Mouse (Mus musculus) embryonic facial prominence, embryonic 11.5 days (tissue): ENCODE data around the gene Milr1. TPM values are rescaled to one million over a fixed set of nuclear protein-coding genes. Genes with fewer than 3 reads are reported as not detected.

Experiments
- ATAC-seq: fragments of 200-750 bp; cut with Nextera tagmentation; replicated peaks from 2 replicates; pipeline ENCODE4 v1.8.0; 2017; ENCODE audit warnings: low read depth; ENCODE audit not compliant: insufficient number of reproducible peaks, low FRiP score, low TSS enrichment
- DNase-seq: peaks from one replicate; pipeline ENCODE4 v3.0.0-alpha.2; 2015; ENCODE audit warnings: low spot score
- H3K27ac ChIP-seq: fragments of 300-500 bp; sonication (generic); replicated peaks from 2 replicates; pipeline ENCODE4 v1.5.1; 2014; ENCODE audit warnings: mild to moderate bottlenecking, low read depth, low read length, control low read depth
- H3K27me3 ChIP-seq: fragments of 300-500 bp; sonication (generic); 2 replicates; pipeline ENCODE4 v1.6.1; 2014; ENCODE audit warnings: mild to moderate bottlenecking, low read length, moderate library complexity, mixed read lengths; ENCODE audit not compliant: control insufficient read depth, insufficient read depth
- H3K36me3 ChIP-seq: fragments of 300-500 bp; sonication (generic); replicated peaks from 2 replicates; pipeline ENCODE4 v1.6.1; 2014; ENCODE audit warnings: low read depth, mild to moderate bottlenecking, low read length, moderate library complexity, mixed read lengths; ENCODE audit not compliant: control insufficient read depth, insufficient read depth
- H3K4me1 ChIP-seq: fragments of 300-500 bp; sonication (generic); 2 replicates; pipeline ENCODE4 v1.6.1; 2014; ENCODE audit warnings: low read length, mixed read lengths; ENCODE audit not compliant: control insufficient read depth, insufficient read depth
- H3K4me2 ChIP-seq: fragments of 300-500 bp; sonication (generic); 2 replicates; pipeline ENCODE4 v1.6.1; 2014; ENCODE audit warnings: low read depth, mild to moderate bottlenecking, control low read depth, low read length, moderate library complexity
- H3K4me3 ChIP-seq: fragments of 300-500 bp; sonication (generic); 2 replicates; pipeline ENCODE4 v1.5.1; 2014; ENCODE audit warnings: low read depth, low read length, control low read depth
- H3K9ac ChIP-seq: fragments of 300-500 bp; sonication (generic); replicated peaks from 2 replicates; pipeline ENCODE4 v1.6.1; 2014; ENCODE audit warnings: mild to moderate bottlenecking, control low read depth, low read length
- H3K9me3 ChIP-seq: fragments of 300-500 bp; sonication (generic); replicated peaks from 2 replicates; pipeline ENCODE4 v1.6.1; 2016; ENCODE audit warnings: mild to moderate bottlenecking, low read length, inconsistent platforms, mixed read lengths; ENCODE audit not compliant: control insufficient read depth
- WGBS: fragments of 180-500 bp; shearing (Covaris S2); extraction: QIAGEN DNeasy Blood & Tissue Kit; methylation state at CpG from one replicate; pipeline ENCODE4 v1.1.7; 2014; 5-methylcytosine and 5-hydroxymethylcytosine counted together
- polyA plus RNA-seq: library from polyadenylated mRNA; unstranded; fragments of >200 nt; fragmentation: Nextera tagmentation; extraction: Ambion mirVana; gene quantifications from 2 replicates; pipeline ENCODE4 v1.2.1, GENCODE M21; 2014

Gene Milr1
- polyA plus RNA-seq, 1 experiment from 2014 or later, result 0.94 TPM

- Histone ChIP-seq H3K9me3 (no peaks in the 10 kb centered on the region), H3K4me1 (no peaks in the 10 kb centered on the region; the same call in 1 of the 2 replicates), H3K27me3 (no peaks in the 10 kb centered on the region), H3K36me3 (no peaks in the 10 kb centered on the region), H3K4me2 (no peak overlapping the region), H3K27ac (no peak overlapping the region), H3K4me3 (no peak overlapping the region), H3K9ac (no peak overlapping the region)
- DNase-seq (no peak), ATAC-seq (no peak)
- WGBS, result 52% methylated on average over 3 of the region's 3 CpGs
Measured at GRCm38 (mm10) chr11:106707866-106708265, 43.2 kb upstream of the Milr1 start.

DNA sequence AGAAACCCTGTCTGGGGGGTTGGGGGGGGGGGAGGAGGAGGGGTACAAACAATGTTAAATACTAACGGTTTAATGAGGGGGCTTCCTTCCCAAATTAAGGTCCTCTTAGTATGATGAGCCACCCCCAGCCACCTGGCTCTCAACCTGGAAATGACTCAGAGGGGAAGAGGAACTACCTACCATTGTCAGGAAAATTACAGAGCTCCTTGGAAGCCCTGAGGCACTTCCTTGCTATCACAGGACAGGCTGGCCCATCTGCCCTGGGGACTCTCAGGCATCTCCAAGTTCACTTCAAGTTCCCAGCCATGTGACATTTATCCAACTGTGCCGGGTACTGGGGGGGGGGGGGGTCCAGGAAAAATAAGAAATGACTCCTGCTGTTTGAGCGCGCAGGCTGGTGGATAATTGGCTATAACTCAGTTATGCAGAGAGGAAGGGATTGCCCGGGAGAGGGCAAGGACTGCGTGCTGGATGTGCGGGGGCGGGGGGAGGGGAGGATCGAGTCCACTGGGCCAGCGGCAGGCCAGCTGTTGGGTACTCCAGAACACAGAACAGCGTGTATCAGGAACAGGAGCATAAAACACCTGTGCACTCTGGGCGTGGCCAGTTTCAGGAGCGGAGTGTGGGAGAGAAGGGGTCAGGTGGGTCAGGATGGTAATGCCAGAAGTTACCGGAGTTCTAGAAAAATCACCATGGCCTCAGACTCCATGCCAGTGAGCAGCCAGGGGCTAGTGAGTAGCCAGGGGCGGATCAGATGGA lies 41.6 kb upstream of the Milr1 start:
- Histone ChIP-seq H3K9ac (no peak overlapping the region), H3K4me3 (no peak overlapping the region), H3K27ac (no peak overlapping the region), H3K36me3 (no peaks in the 10 kb centered on the region), H3K4me2 (no peak overlapping the region), H3K9me3 (no peaks in the 10 kb centered on the region), H3K27me3 (no peaks in the 10 kb centered on the region), H3K4me1 (no peaks in the 10 kb centered on the region; the same call in 1 of the 2 replicates)
- peak; percentile 19 for DNase-seq
- WGBS, result 18% methylated on average over 15 of the region's 15 CpGs
- ATAC-seq, result peak; percentile 42

DNA sequence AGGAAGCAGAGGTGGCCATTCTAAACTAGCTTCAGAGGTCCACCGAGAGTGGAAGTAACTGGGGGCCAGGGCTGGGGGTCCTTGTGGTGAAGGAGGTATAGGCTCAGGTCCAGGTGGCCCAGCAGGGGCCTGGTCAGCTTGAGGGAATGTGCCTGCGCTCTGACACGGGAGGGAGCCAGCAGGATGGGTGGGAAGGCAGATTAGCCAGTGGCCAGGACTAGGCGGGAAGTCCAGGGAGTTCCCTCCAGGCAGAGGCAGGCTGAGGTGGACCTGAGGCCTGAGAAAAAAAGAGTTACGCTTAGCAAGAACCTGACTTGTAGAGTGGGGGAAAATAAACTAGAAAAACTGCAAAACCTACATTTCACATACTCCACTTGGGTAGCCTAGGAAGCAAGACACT lies 40.2 kb upstream of the Milr1 start:
- 66% methylated on average over 5 of the region's 5 CpGs for WGBS
- ATAC-seq, result no peak

GRCm38 (mm10) chr11:106715066-106715465 lies 36.0 kb upstream of the Milr1 start:
- no peak overlapping the region for H3K27ac ChIP-seq
- no peak overlapping the region for H3K4me3 ChIP-seq

More for the DNA sequence above, 40.2 kb upstream of the Milr1 start:
- H3K4me2 ChIP-seq, result no peak overlapping the region
- DNase-seq, result no peak
- H3K4me3 ChIP-seq, result no peak overlapping the region
- H3K27ac ChIP-seq, result no peak overlapping the region
- no peaks in the 10 kb centered on the region; the same call in 1 of the 2 replicates for H3K4me1 ChIP-seq
- H3K9me3 ChIP-seq, result no peaks in the 10 kb centered on the region
- no peaks in the 10 kb centered on the region for H3K36me3 ChIP-seq
- no peaks in the 10 kb centered on the region for H3K27me3 ChIP-seq
- no peak overlapping the region for H3K9ac ChIP-seq

DNA sequence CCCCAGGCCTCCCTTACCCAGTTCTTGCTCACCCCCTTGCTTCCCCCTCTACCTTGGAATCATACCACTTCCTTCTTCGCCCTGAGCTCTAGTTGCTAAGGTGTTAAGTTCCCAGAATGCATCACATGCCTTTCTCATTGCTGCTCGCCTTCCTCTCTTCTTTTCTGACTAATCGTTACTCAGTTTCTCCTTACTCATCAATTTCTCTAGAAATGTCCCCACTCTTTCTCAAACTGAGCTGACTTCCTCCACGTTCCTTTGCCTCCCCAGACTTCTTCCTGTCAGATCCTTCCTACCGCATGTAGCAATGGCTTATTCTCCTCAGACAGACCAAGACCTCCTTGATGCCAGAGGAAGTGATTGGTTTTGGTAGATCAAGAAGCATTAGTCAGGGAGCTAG lies 34.5 kb upstream of the Milr1 start:
- no peak overlapping the region for H3K4me2 ChIP-seq
- DNase-seq (no peak), ATAC-seq (no peak)
- H3K9ac ChIP-seq, result no peak overlapping the region
- H3K9me3 ChIP-seq, result no peaks in the 10 kb centered on the region
- no peak overlapping the region for H3K4me3 ChIP-seq
- H3K27ac ChIP-seq, result no peak overlapping the region
- H3K4me1 ChIP-seq, result no peaks in the 10 kb centered on the region
- no peaks in the 10 kb centered on the region for H3K27me3 ChIP-seq
- no peaks in the 10 kb centered on the region for H3K36me3 ChIP-seq
- WGBS, result 83% methylated on average over 5 of the region's 5 CpGs

More at GRCm38 (mm10) chr11:106715066-106715465, 36.0 kb upstream of the Milr1 start:
- Histone ChIP-seq H3K4me1 (no peaks in the 10 kb centered on the region), H3K9me3 (no peaks in the 10 kb centered on the region), H3K4me2 (no peak overlapping the region), H3K36me3 (no peaks in the 10 kb centered on the region), H3K9ac (0 out of 2 replicates have a peak overlapping the region, but pooled peaks have one; percentile 26), H3K27me3 (no peaks in the 10 kb centered on the region)
- ATAC-seq (no peak), DNase-seq (no peak)
- 65% methylated on average over 6 of the region's 6 CpGs for WGBS

GRCm38 (mm10) chr11:106720379-106720778 lies 30.6 kb upstream of the Milr1 start:
- H3K4me1 ChIP-seq, result no peaks in the 10 kb centered on the region
- ATAC-seq, result no peak
- no peak overlapping the region for H3K4me3 ChIP-seq
- DNase-seq, result no peak
- WGBS, result 75% methylated on average over 8 of the region's 8 CpGs
- H3K36me3 ChIP-seq, result no peaks in the 10 kb centered on the region
- H3K27me3 ChIP-seq, result no peaks in the 10 kb centered on the region
- H3K9me3 ChIP-seq, result no peaks in the 10 kb centered on the region
- H3K27ac ChIP-seq, result no peak overlapping the region
- H3K9ac ChIP-seq, result no peak overlapping the region
- no peak overlapping the region for H3K4me2 ChIP-seq

DNA sequence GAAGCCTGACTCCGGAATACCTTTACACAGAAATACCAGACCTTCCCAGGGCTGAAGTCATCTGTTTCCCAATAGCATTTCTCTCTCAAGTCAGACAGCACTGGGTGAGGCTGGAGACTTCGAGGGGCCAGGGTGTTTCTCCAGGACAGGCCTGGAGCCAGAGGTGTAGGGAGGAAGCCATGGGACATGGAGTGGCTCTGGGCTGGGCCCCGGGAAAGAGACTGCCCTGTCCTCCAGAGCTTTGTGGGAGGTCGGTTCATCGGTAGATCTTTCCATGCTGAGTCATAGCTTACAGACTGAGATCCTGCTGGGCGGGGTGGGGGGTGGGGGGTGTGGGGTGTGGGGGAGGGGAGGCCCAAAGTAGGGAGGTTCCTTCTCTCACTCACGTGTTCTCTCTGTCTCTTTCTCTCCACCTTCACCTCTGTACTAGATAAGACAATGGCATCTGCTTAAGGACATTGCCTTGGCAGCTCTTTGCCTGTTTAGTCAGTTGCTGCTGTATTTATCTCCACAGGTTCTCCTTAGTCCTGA lies 28.1 kb upstream of the Milr1 start:
- H3K4me1 ChIP-seq, result no peaks in the 10 kb centered on the region
- no peaks in the 10 kb centered on the region for H3K27me3 ChIP-seq
- no peak overlapping the region for H3K4me3 ChIP-seq
- H3K4me2 ChIP-seq, result no peak overlapping the region
- no peaks in the 10 kb centered on the region for H3K9me3 ChIP-seq
- no peak; the same call in 1 of the 2 replicates for ATAC-seq
- DNase-seq, result no peak
- H3K36me3 ChIP-seq, result no peaks in the 10 kb centered on the region
- H3K27ac ChIP-seq, result no peak overlapping the region
- 35% methylated on average over 7 of the region's 7 CpGs for WGBS
- H3K9ac ChIP-seq, result no peak overlapping the region

GRCm38 (mm10) chr11:106723611-106724125 lies 27.4 kb upstream of the Milr1 start:
- DNase-seq (no peak), ATAC-seq (no peak)
- Histone ChIP-seq H3K9me3 (no peaks in the 10 kb centered on the region), H3K36me3 (no peaks in the 10 kb centered on the region), H3K27me3 (no peaks in the 10 kb centered on the region), H3K9ac (no peak overlapping the region), H3K4me3 (no peak overlapping the region), H3K4me2 (no peak overlapping the region), H3K4me1 (no peaks in the 10 kb centered on the region), H3K27ac (no peak overlapping the region)
- WGBS, result 79% methylated on average over 15 of the region's 15 CpGs
